Mouse (Mus musculus) stomach, postnatal 0 days (tissue): ENCODE results near the gene Smtnl1.

Source experiments
- CTCF ChIP-seq: IDR thresholded peaks from 2 replicates; pipeline ENCODE4 v1.5.1; 2016; ENCODE audit warnings: antibody characterized with exemption, low read depth, mild to moderate bottlenecking, moderate library complexity
- EP300 ChIP-seq: optimal IDR thresholded peaks from 2 replicates; pipeline ENCODE3; 2016; ENCODE audit warnings: antibody characterized with exemption

DNA sequence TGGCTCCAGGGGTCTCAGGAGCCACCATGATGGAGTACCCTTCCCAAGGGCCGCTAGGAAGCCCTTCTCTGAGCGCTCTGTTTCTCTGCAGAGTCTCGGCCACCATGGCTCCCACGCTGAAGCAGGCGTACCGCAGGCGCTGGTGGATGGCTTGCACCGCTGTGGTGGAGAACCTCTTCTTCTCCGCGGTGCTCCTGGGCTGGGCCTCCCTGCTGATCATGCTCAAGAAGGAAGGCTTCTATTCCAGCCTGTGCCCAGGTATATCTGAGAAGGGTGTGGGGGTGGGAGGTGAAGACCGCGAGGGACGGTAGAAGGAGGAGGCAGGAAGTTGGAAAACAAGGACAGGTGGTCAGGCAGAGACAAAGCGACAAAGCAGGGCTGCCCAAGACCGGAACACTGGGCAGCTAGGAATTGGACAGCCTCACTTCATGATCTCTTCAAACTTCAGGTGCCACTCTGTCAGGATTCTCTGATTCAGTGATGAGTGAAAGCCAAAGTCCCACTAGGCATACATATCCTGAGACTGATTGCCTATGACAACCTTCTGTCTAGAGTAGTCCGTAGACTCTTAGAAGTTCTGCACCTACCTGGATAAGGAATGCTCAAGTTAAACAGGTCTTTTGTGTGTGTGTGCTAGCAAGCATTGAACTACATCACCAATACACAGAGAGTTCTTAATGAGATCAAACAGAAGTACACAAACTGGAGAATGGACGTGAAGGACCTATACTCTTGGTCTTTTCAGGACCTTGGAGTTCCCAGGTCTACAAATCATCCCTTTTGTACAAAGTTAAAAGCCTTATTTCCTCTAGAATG is 18.5 kb upstream of the Smtnl1 start:
- TF ChIP-seq CTCF (no peak), EP300 (no peak)
